Mouse (Mus musculus) kidney, adult 11 months (tissue): ENCODE measurements around the gene Myh11.
"Not testable (repeated sequence)": the region's sequence is repeated elsewhere in the genome, so short reads cannot be mapped to it uniquely, and the experiment has no call there.

Experiments
- DNase-seq: peaks from one replicate; pipeline ENCODE4 v3.0.0; 2022

Gene Myh11

GRCm38 (mm10) chr16:14160941-14161340, 130.2 kb downstream of the Myh11 start:
- DNase-seq: no peak

- peak; percentile 81 for DNase-seq
Observed at GRCm38 (mm10) chr16:14159746-14160131, 131.4 kb downstream of the Myh11 start.

GRCm38 (mm10) chr16:14158936-14159745, 132.0 kb downstream of the Myh11 start:
- peak; percentile 99 for DNase-seq

- no peak for DNase-seq
Observed at GRCm38 (mm10) chr16:14158536-14158935, 132.6 kb downstream of the Myh11 start.

GRCm38 (mm10) chr16:14156312-14156711, 134.9 kb downstream of the Myh11 start:
- DNase-seq: no peak

GRCm38 (mm10) chr16:14155638-14156037, 135.5 kb downstream of the Myh11 start:
- not testable (repeated sequence) for DNase-seq

GRCm38 (mm10) chr16:14151718-14152117, 139.5 kb downstream of the Myh11 start:
- DNase-seq: no peak

- no peak for DNase-seq
Observed at GRCm38 (mm10) chr16:14147712-14148111, 143.5 kb downstream of the Myh11 start.
